Mouse (Mus musculus): Measurements from ENCODE around the gene Oas1f. TPM values are rescaled to one million over a fixed set of nuclear protein-coding genes. Genes with fewer than 3 reads are reported as not detected.
A peak's percentile ranks its signal among the peaks of the same experiment; 100 is the strongest.
"Not testable (repeated sequence)": the region's sequence is repeated elsewhere in the genome, so short reads cannot be mapped to it uniquely, and the experiment has no call there.

The Oas1f gene
- polyA plus RNA-seq, 1 experiment from 2014 or later = not detected

GRCm38 (mm10) chr5:120881681-120882080 is 34.5 kb downstream of the Oas1f start:
- H3K27ac ChIP-seq (ENCODE audit: low read depth); H3K27me3 ChIP-seq (replicated peaks; ENCODE audit: control insufficient read depth, insufficient read depth, low read length); ATAC-seq (replicated peaks; ENCODE audit: low FRiP score, low TSS enrichment, low read depth); DNase-seq (ENCODE audit: low spot score); H3K9me3 ChIP-seq (ENCODE audit: control insufficient read depth, low read length); H3K4me1 ChIP-seq (replicated peaks; ENCODE audit: control insufficient read depth, insufficient read depth, low read length); H3K36me3 ChIP-seq (ENCODE audit: control insufficient read depth, insufficient read depth, low read length); H3K4me3 ChIP-seq (ENCODE audit: low read depth, low read length); H3K9ac ChIP-seq (ENCODE audit: low read length); H3K4me2 ChIP-seq (ENCODE audit: low read length): not testable (repeated sequence)
- 94% methylated on average over 6 of the region's 6 CpGs for WGBS

- not testable (repeated sequence) for H3K9me3 ChIP-seq (ENCODE audit: control insufficient read depth, low read length); H3K27me3 ChIP-seq (replicated peaks; ENCODE audit: control insufficient read depth, insufficient read depth, low read length); H3K27ac ChIP-seq (ENCODE audit: low read depth); H3K4me1 ChIP-seq (replicated peaks; ENCODE audit: control insufficient read depth, insufficient read depth, low read length); H3K36me3 ChIP-seq (ENCODE audit: control insufficient read depth, insufficient read depth, low read length); ATAC-seq (replicated peaks; ENCODE audit: low FRiP score, low TSS enrichment, low read depth); H3K4me3 ChIP-seq (ENCODE audit: low read depth, low read length); H3K9ac ChIP-seq (ENCODE audit: low read length)
- H3K4me2 ChIP-seq (ENCODE audit: low read length) = peak within 1 kb of the TSS; percentile 20; the same call in 1 of the 2 replicates
- peak; percentile 46 for DNase-seq (ENCODE audit: low spot score)
- 8% methylated on average over 4 of the region's 9 CpGs for WGBS
Measured at GRCm38 (mm10) chr5:120887413-120887812, 40.2 kb downstream of the Oas1f start, which contains the start of gene Oas1g. TSS of gene Oas1g (minus strand) at chr5:120887613.

GRCm38 (mm10) chr5:120887831-120888230 is 40.7 kb downstream of the Oas1f start:
- WGBS = 44% methylated on average over 6 of the region's 6 CpGs
- ATAC-seq (replicated peaks; ENCODE audit: low FRiP score, low TSS enrichment, low read depth) = no peak
- H3K27me3 ChIP-seq (replicated peaks; ENCODE audit: control insufficient read depth, insufficient read depth, low read length) = no peaks in the 10 kb centered on the region
- H3K9ac ChIP-seq (ENCODE audit: low read length) = no peak overlapping the region
- no peaks in the 10 kb centered on the region for H3K36me3 ChIP-seq (ENCODE audit: control insufficient read depth, insufficient read depth, low read length)
- H3K9me3 ChIP-seq (ENCODE audit: control insufficient read depth, low read length) = no peaks in the 10 kb centered on the region
- DNase-seq (ENCODE audit: low spot score) = no peak
- peak overlapping the region; percentile 20; the same call in 1 of the 2 replicates for H3K4me2 ChIP-seq (ENCODE audit: low read length)
- no peaks in the 10 kb centered on the region for H3K4me1 ChIP-seq (replicated peaks; ENCODE audit: control insufficient read depth, insufficient read depth, low read length)
- no peak overlapping the region for H3K4me3 ChIP-seq (ENCODE audit: low read depth, low read length)
- H3K27ac ChIP-seq (ENCODE audit: low read depth) = no peak overlapping the region

GRCm38 (mm10) chr5:120888294-120888815 is 41.2 kb downstream of the Oas1f start:
- not testable (repeated sequence) for H3K36me3 ChIP-seq (ENCODE audit: control insufficient read depth, insufficient read depth, low read length); H3K9ac ChIP-seq (ENCODE audit: low read length); H3K4me3 ChIP-seq (ENCODE audit: low read depth, low read length); ATAC-seq (replicated peaks; ENCODE audit: low FRiP score, low TSS enrichment, low read depth); H3K4me2 ChIP-seq (ENCODE audit: low read length); H3K4me1 ChIP-seq (replicated peaks; ENCODE audit: control insufficient read depth, insufficient read depth, low read length); H3K27ac ChIP-seq (ENCODE audit: low read depth); H3K27me3 ChIP-seq (replicated peaks; ENCODE audit: control insufficient read depth, insufficient read depth, low read length); DNase-seq (ENCODE audit: low spot score); H3K9me3 ChIP-seq (ENCODE audit: control insufficient read depth, low read length)
- 44% methylated on average over 4 of the region's 4 CpGs for WGBS

DNA sequence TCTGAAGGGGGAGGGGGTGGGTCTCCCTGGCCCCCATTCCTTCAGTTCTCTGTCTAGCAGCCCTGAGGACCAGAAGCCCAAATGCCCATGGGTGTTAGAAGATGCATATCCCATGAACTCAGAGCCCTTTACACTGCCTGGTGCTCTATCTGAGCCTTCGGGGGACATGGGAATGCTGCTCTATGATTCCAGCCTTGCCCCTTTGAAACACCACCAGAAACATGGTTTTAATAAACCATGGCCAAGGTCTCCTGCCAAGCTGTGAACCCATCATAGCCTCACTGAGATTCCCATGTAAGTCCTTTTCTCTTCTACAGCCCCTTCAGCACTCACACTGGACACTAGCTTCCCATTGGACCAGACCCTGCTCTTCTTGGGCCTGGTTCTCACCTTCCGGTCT is 42.9 kb downstream of the Oas1f start:
- Histone ChIP-seq H3K27ac (ENCODE audit: low read depth) (no peak overlapping the region), H3K9ac (ENCODE audit: low read length) (no peak overlapping the region), H3K4me3 (ENCODE audit: low read depth, low read length) (no peak overlapping the region), H3K4me1 (replicated peaks; ENCODE audit: control insufficient read depth, insufficient read depth, low read length) (no peaks in the 10 kb centered on the region), H3K4me2 (ENCODE audit: low read length) (no peak overlapping the region), H3K27me3 (replicated peaks; ENCODE audit: control insufficient read depth, insufficient read depth, low read length) (no peaks in the 10 kb centered on the region), H3K9me3 (ENCODE audit: control insufficient read depth, low read length) (no peaks in the 10 kb centered on the region), H3K36me3 (ENCODE audit: control insufficient read depth, insufficient read depth, low read length) (no peaks in the 10 kb centered on the region)
- ATAC-seq (replicated peaks; ENCODE audit: low FRiP score, low TSS enrichment, low read depth) (no peak), DNase-seq (ENCODE audit: low spot score) (peak; percentile 12)
- WGBS = 72% methylated on average over 2 of the region's 2 CpGs

DNA sequence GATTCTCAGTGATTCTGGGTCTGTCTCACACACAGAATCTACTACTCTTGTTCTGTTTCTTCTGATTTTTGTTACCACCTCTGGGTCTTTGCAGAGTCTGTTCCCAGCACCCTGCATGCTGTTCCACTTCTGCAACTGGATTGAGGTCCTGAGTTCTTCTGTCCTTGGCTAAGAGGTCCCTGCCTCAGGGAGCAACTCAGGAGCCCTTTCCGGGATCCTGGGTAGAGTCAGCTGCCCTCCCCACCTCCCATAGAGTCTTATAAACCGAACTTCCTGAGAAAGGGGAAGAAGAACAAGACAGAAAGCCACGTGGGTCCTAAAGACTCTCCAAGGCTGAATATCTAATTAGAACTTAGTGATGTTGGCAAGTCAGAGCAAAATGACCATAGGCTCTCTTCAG is 43.8 kb downstream of the Oas1f start:
- WGBS = 46% methylated on average over 3 of the region's 3 CpGs
- Histone ChIP-seq H3K36me3 (ENCODE audit: control insufficient read depth, insufficient read depth, low read length) (no peaks in the 10 kb centered on the region), H3K27me3 (replicated peaks; ENCODE audit: control insufficient read depth, insufficient read depth, low read length) (no peaks in the 10 kb centered on the region), H3K9me3 (ENCODE audit: control insufficient read depth, low read length) (no peaks in the 10 kb centered on the region), H3K4me1 (replicated peaks; ENCODE audit: control insufficient read depth, insufficient read depth, low read length) (no peaks in the 10 kb centered on the region), H3K27ac (ENCODE audit: low read depth) (no peak overlapping the region), H3K4me2 (ENCODE audit: low read length) (no peak overlapping the region), H3K9ac (ENCODE audit: low read length) (no peak overlapping the region), H3K4me3 (ENCODE audit: low read depth, low read length) (no peak overlapping the region)
- DNase-seq (ENCODE audit: low spot score) = peak; percentile 35
- no peak for ATAC-seq (replicated peaks; ENCODE audit: low FRiP score, low TSS enrichment, low read depth)

- not testable (repeated sequence) for H3K27ac ChIP-seq (ENCODE audit: low read depth); ATAC-seq (replicated peaks; ENCODE audit: low FRiP score, low TSS enrichment, low read depth); H3K36me3 ChIP-seq (ENCODE audit: control insufficient read depth, insufficient read depth, low read length); H3K27me3 ChIP-seq (replicated peaks; ENCODE audit: control insufficient read depth, insufficient read depth, low read length); H3K4me2 ChIP-seq (ENCODE audit: low read length); H3K9ac ChIP-seq (ENCODE audit: low read length); H3K4me3 ChIP-seq (ENCODE audit: low read depth, low read length); H3K4me1 ChIP-seq (replicated peaks; ENCODE audit: control insufficient read depth, insufficient read depth, low read length); H3K9me3 ChIP-seq (ENCODE audit: control insufficient read depth, low read length)
- 82% methylated on average over 2 of the region's 2 CpGs for WGBS
- DNase-seq (ENCODE audit: low spot score) = peak; percentile 27
Measured at GRCm38 (mm10) chr5:120891566-120892242, 44.5 kb downstream of the Oas1f start.

- no peak overlapping the region for H3K27ac ChIP-seq (ENCODE audit: low read depth)
- no peaks in the 10 kb centered on the region for H3K9me3 ChIP-seq (ENCODE audit: control insufficient read depth, low read length)
- no peaks in the 10 kb centered on the region for H3K36me3 ChIP-seq (ENCODE audit: control insufficient read depth, insufficient read depth, low read length)
- ATAC-seq (replicated peaks; ENCODE audit: low FRiP score, low TSS enrichment, low read depth) = no peak
- H3K4me1 ChIP-seq (replicated peaks; ENCODE audit: control insufficient read depth, insufficient read depth, low read length) = no peaks in the 10 kb centered on the region
- no peak overlapping the region for H3K9ac ChIP-seq (ENCODE audit: low read length)
- DNase-seq (ENCODE audit: low spot score) = peak; percentile 29
- 59% methylated on average over 2 of the region's 2 CpGs for WGBS
- H3K27me3 ChIP-seq (replicated peaks; ENCODE audit: control insufficient read depth, insufficient read depth, low read length) = no peaks in the 10 kb centered on the region
- no peak overlapping the region for H3K4me2 ChIP-seq (ENCODE audit: low read length)
- H3K4me3 ChIP-seq (ENCODE audit: low read depth, low read length) = no peak overlapping the region
Measured at GRCm38 (mm10) chr5:120892243-120892660, 45.1 kb downstream of the Oas1f start.

DNA sequence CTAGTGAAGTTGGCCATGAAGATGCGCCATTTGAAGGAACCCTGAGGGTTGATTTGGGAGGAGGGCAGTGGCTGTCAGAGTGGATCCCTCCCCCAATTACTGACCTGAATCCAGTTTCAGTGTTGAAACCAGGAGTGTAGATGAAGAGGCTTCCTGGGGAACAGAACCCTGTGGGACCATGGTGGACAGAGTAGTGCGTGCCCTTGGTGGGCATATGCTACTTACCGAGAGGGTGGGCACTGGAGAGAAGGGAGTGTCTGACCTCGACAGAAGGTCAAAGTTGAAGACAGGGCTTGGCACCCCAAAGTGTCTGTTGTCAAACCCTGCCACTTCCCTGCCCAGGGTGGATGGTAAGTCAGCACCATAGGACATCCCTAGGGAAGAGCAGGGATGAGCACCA is 46.7 kb downstream of the Oas1f start:
- WGBS = 89% methylated on average over 4 of the region's 4 CpGs
- H3K4me1 ChIP-seq (replicated peaks; ENCODE audit: control insufficient read depth, insufficient read depth, low read length); H3K9ac ChIP-seq (ENCODE audit: low read length); H3K4me2 ChIP-seq (ENCODE audit: low read length); H3K4me3 ChIP-seq (ENCODE audit: low read depth, low read length); ATAC-seq (replicated peaks; ENCODE audit: low FRiP score, low TSS enrichment, low read depth); H3K36me3 ChIP-seq (ENCODE audit: control insufficient read depth, insufficient read depth, low read length); H3K27ac ChIP-seq (ENCODE audit: low read depth); H3K9me3 ChIP-seq (ENCODE audit: control insufficient read depth, low read length); H3K27me3 ChIP-seq (replicated peaks; ENCODE audit: control insufficient read depth, insufficient read depth, low read length): not testable (repeated sequence)
- peak; percentile 16 for DNase-seq (ENCODE audit: low spot score)
